Mouse (Mus musculus) fibroblast of lung, adult 2 months (primary cell): ENCODE measurements around the gene Fam107b.

ENCODE experiments used
- DNase-seq: peaks from one replicate; pipeline ENCODE4 v3.0.0-alpha.2; 2011; ENCODE audit warnings: low read depth

Fam107b gene

GRCm38 (mm10) chr2:3739351-3739961, 169.2 kb downstream of the Fam107b start:
- no peak for DNase-seq

- DNase-seq, result no peak
These were observed 170.0 kb downstream of the Fam107b start for GRCm38 (mm10) chr2:3740256-3740655.

GRCm38 (mm10) chr2:3740670-3741069, 170.4 kb downstream of the Fam107b start:
- no peak for DNase-seq

- no peak for DNase-seq
These were observed 172.2 kb downstream of the Fam107b start for GRCm38 (mm10) chr2:3742519-3742918.

GRCm38 (mm10) chr2:3745041-3745440, 174.8 kb downstream of the Fam107b start:
- DNase-seq, result no peak

GRCm38 (mm10) chr2:3745910-3746606, 175.8 kb downstream of the Fam107b start:
- no peak for DNase-seq

GRCm38 (mm10) chr2:3748714-3749503, 178.6 kb downstream of the Fam107b start:
- peak; percentile 86 for DNase-seq

- DNase-seq, result no peak
These were observed 179.3 kb downstream of the Fam107b start for GRCm38 (mm10) chr2:3749504-3750024.

GRCm38 (mm10) chr2:3750126-3750525, 179.8 kb downstream of the Fam107b start:
- DNase-seq, result no peak

- DNase-seq, result no peak
These were observed 182.1 kb downstream of the Fam107b start for GRCm38 (mm10) chr2:3752365-3752764.

- no peak for DNase-seq
These were observed 182.6 kb downstream of the Fam107b start for GRCm38 (mm10) chr2:3752893-3753292.

GRCm38 (mm10) chr2:3753749-3754148, 183.5 kb downstream of the Fam107b start:
- DNase-seq, result no peak

GRCm38 (mm10) chr2:3755936-3756335, 185.6 kb downstream of the Fam107b start:
- DNase-seq, result no peak

GRCm38 (mm10) chr2:3758406-3758805, 188.1 kb downstream of the Fam107b start:
- DNase-seq, result no peak

- DNase-seq, result no peak
These were observed 190.0 kb downstream of the Fam107b start for GRCm38 (mm10) chr2:3760234-3760836.

- DNase-seq, result no peak
These were observed 193.8 kb downstream of the Fam107b start for GRCm38 (mm10) chr2:3764136-3764535.

GRCm38 (mm10) chr2:3765957-3766783, 195.9 kb downstream of the Fam107b start:
- DNase-seq, result no peak

- no peak for DNase-seq
These were observed 199.0 kb downstream of the Fam107b start for GRCm38 (mm10) chr2:3769260-3769659.

GRCm38 (mm10) chr2:3769786-3770318, 199.6 kb downstream of the Fam107b start:
- DNase-seq, result no peak

GRCm38 (mm10) chr2:3770383-3770782, 200.1 kb downstream of the Fam107b start:
- no peak for DNase-seq

- DNase-seq, result no peak
These were observed 201.2 kb downstream of the Fam107b start for GRCm38 (mm10) chr2:3771483-3771882.
